Mouse (Mus musculus): ENCODE data around the gene Cdca8. TPM values are rescaled to one million over a fixed set of nuclear protein-coding genes. Genes with fewer than 3 reads are reported as not detected.

The Cdca8 gene
- 2.3 TPM for polyA plus RNA-seq (2015; fragmentation: Illumina TruSeq; extraction: RNeasy Lipid Tissue Mini Kit (QIAGEN cat#74804); ENCODE audit: low read depth, low replicate concordance)

GRCm38 (mm10) chr4:124939211-124939610 is at the start of gene Cdca8:
Cdca8 (minus strand) TSS chr4:124939311.

GRCm38 (mm10) chr4:124985671-124986602 is 46.8 kb upstream of the Cdca8 start, which contains the start of gene Rspo1:
Rspo1 (plus strand) TSS chr4:124986430.

GRCm38 (mm10) chr4:124936613-124937471 is 2.3 kb downstream of the Cdca8 start, which contains the start of gene 9930104L06Rik:
9930104L06Rik (plus strand) TSS chr4:124937048.

GRCm38 (mm10) chr4:124880599-124880998 is 58.5 kb downstream of the Cdca8 start, which contains the start of gene Epha10:
Epha10 (plus strand) TSS chr4:124880899.

Other genes with a start within 250 kb of the Cdca8 start
- gene Utp11, start 245.7 kb downstream of the Cdca8 start, polyA plus RNA-seq (2015; fragmentation: Illumina TruSeq; extraction: RNeasy Lipid Tissue Mini Kit (QIAGEN cat#74804); ENCODE audit: low read depth, low replicate concordance), result 26.1 TPM
- gene Fhl3, start 238.6 kb downstream of the Cdca8 start, polyA plus RNA-seq (2015; fragmentation: Illumina TruSeq; extraction: RNeasy Lipid Tissue Mini Kit (QIAGEN cat#74804); ENCODE audit: low read depth, low replicate concordance), result 0.82 TPM
- gene Sf3a3, start 224.5 kb downstream of the Cdca8 start, polyA plus RNA-seq (2015; fragmentation: Illumina TruSeq; extraction: RNeasy Lipid Tissue Mini Kit (QIAGEN cat#74804); ENCODE audit: low read depth, low replicate concordance), result 42.1 TPM
- gene Inpp5b, start 197.5 kb downstream of the Cdca8 start, polyA plus RNA-seq (2015; fragmentation: Illumina TruSeq; extraction: RNeasy Lipid Tissue Mini Kit (QIAGEN cat#74804); ENCODE audit: low read depth, low replicate concordance), result 43.6 TPM
- gene Mtf1, start 137.2 kb downstream of the Cdca8 start, polyA plus RNA-seq (2015; fragmentation: Illumina TruSeq; extraction: RNeasy Lipid Tissue Mini Kit (QIAGEN cat#74804); ENCODE audit: low read depth, low replicate concordance), result 18.5 TPM
- gene Yrdc, start 88.6 kb downstream of the Cdca8 start, polyA plus RNA-seq (2015; fragmentation: Illumina TruSeq; extraction: RNeasy Lipid Tissue Mini Kit (QIAGEN cat#74804); ENCODE audit: low read depth, low replicate concordance), result 49.4 TPM
- gene 1110065P20Rik, start 88.1 kb downstream of the Cdca8 start, polyA plus RNA-seq (2015; fragmentation: Illumina TruSeq; extraction: RNeasy Lipid Tissue Mini Kit (QIAGEN cat#74804); ENCODE audit: low read depth, low replicate concordance), result 95.2 TPM
- gene Maneal, start 77.1 kb downstream of the Cdca8 start, polyA plus RNA-seq (2015; fragmentation: Illumina TruSeq; extraction: RNeasy Lipid Tissue Mini Kit (QIAGEN cat#74804); ENCODE audit: low read depth, low replicate concordance), result 45.2 TPM
- gene Epha10, start 58.4 kb downstream of the Cdca8 start, polyA plus RNA-seq (2015; fragmentation: Illumina TruSeq; extraction: RNeasy Lipid Tissue Mini Kit (QIAGEN cat#74804); ENCODE audit: low read depth, low replicate concordance), result 28.4 TPM
- 15.7 TPM for gene 9930104L06Rik, start 2.3 kb downstream of the Cdca8 start, polyA plus RNA-seq (2015; fragmentation: Illumina TruSeq; extraction: RNeasy Lipid Tissue Mini Kit (QIAGEN cat#74804); ENCODE audit: low read depth, low replicate concordance)
- gene Rspo1, start 47.1 kb upstream of the Cdca8 start, polyA plus RNA-seq (2015; fragmentation: Illumina TruSeq; extraction: RNeasy Lipid Tissue Mini Kit (QIAGEN cat#74804); ENCODE audit: low read depth, low replicate concordance), result 15.6 TPM
- gene Gnl2, start 77.3 kb upstream of the Cdca8 start, polyA plus RNA-seq (2015; fragmentation: Illumina TruSeq; extraction: RNeasy Lipid Tissue Mini Kit (QIAGEN cat#74804); ENCODE audit: low read depth, low replicate concordance), result 74.7 TPM
- gene Dnali1, start 126.4 kb upstream of the Cdca8 start, polyA plus RNA-seq (2015; fragmentation: Illumina TruSeq; extraction: RNeasy Lipid Tissue Mini Kit (QIAGEN cat#74804); ENCODE audit: low read depth, low replicate concordance), result 2.8 TPM
- gene Snip1, start 127.4 kb upstream of the Cdca8 start, polyA plus RNA-seq (2015; fragmentation: Illumina TruSeq; extraction: RNeasy Lipid Tissue Mini Kit (QIAGEN cat#74804); ENCODE audit: low read depth, low replicate concordance), result 14.4 TPM
- gene Meaf6, start 145.8 kb upstream of the Cdca8 start, polyA plus RNA-seq (2015; fragmentation: Illumina TruSeq; extraction: RNeasy Lipid Tissue Mini Kit (QIAGEN cat#74804); ENCODE audit: low read depth, low replicate concordance), result 116 TPM
- 1.1 TPM for gene Zc3h12a, start 188.5 kb upstream of the Cdca8 start, polyA plus RNA-seq (2015; fragmentation: Illumina TruSeq; extraction: RNeasy Lipid Tissue Mini Kit (QIAGEN cat#74804); ENCODE audit: low read depth, low replicate concordance)